Mouse (Mus musculus) megakaryocyte, embryonic 14.5 days (primary cell): Measurements from ENCODE around the gene Pparg.

Experiments used
- FLI1 ChIP-seq: IDR thresholded peaks from 2 replicates; pipeline ENCODE4 v1.6.1; 2012; ENCODE audit warnings: low read length, inconsistent platforms, mixed read lengths
- GATA1 ChIP-seq: IDR thresholded peaks from 3 replicates; pipeline ENCODE4 v1.6.1; 2012; ENCODE audit warnings: mixed read lengths, low read length, inconsistent platforms, borderline replicate concordance

DNA sequence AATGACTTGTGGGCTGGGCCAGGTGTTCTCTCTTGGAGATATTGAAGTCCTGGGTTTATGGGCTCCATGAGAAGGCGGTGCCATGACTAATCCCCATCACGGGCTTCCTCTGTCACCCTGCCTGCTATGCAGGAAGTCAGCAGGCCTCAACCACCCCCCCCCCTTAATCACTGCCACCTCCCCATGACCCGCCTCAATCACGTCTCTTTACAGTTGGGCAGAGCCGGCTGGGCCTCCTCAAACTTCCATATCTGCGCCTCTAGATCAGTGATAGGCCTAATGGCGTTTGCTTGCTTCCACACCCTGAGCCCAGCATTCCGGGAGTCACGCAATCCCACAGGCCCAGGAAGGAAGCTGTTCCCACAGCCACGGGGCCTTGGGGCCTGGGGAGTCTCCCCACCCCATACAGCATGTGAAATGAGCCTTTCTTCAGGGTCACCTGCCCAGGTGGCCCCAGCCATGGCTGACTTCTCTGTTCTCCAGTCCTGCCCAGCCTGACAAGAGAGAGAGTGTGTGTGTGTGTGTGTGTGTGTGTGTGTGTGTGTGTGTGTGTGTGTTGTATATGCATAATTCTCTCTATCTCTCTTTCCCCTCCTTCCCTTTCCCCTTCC, 142.9 kb downstream of the Pparg start:
- TF ChIP-seq GATA1 (no peak), FLI1 (no peak)
